Comparison of ENCODE assay signal across 12 mouse cellular contexts in genomic region chr2:166784376-166784775, GRCm38 (mm10). TPM values are rescaled to one million over a fixed set of nuclear protein-coding genes. Genes with fewer than 3 reads are reported as not detected.
DNase-seq lines count a peak whose midpoint lies in the region; ATAC-seq and TF ChIP-seq lines count a peak whose summit lies in the region.
"Had no signal": no experiment of that assay in that cellular context is flagged by ENCODE, and none has a peak within 500 bp of the region (broad histone marks: within the 10 kb centered on the region; RNA-seq: fewer than 3 reads in every experiment).

No protein-coding gene starts in this region.

- H3K4me1 ChIP-seq in liver, embryonic 14.5 days (replicated peaks; ENCODE audit: control insufficient read depth in 2 of 2, insufficient read depth in 2 of 2, low read length in 1 of 2), result peaks cover 4 to 8% of the 10 kb centered on the region in 2 experiments
- peaks cover 21% of the 10 kb centered on the region for H3K4me1 ChIP-seq in liver, embryonic 12.5 days
- peaks cover 36% of the 10 kb centered on the region for H3K4me1 ChIP-seq in E14TG2a.4 (replicated peaks; ENCODE audit: low read depth, low read length)
- H3K4me1 ChIP-seq in cortical plate, adult 2 months (ENCODE audit: control insufficient read depth, insufficient read depth, low read length), result peaks cover 3% of the 10 kb centered on the region; the same call in 1 of the 2 replicates

- H3K36me3 ChIP-seq in liver, embryonic 14.5 days (replicated peaks; ENCODE audit: control insufficient read depth, insufficient read depth, low read depth), result no peaks in the 10 kb centered on the region
- H3K36me3 ChIP-seq in liver, embryonic 12.5 days, result no peaks in the 10 kb centered on the region
- H3K36me3 ChIP-seq in E14TG2a.4 (ENCODE audit: insufficient read depth, low read length), result no peaks in the 10 kb centered on the region
- H3K36me3 ChIP-seq: limb, embryonic 10.5 days had no signal

- WGBS in liver, embryonic 14.5 days (ENCODE audit: insufficient replicate concordance), result 76% methylated on average over 6 of the region's 6 CpGs
- WGBS in liver, embryonic 12.5 days (ENCODE audit: insufficient replicate concordance), result 70% methylated on average over 6 of the region's 6 CpGs

- TF ChIP-seq POLR2A in cortical plate, adult 2 months (IDR thresholded peaks at IDR 0.05; ENCODE audit: extremely low read depth, insufficient read depth, low read length), result no peak

- no peak overlapping the region for H3K4me3 ChIP-seq in gastrocnemius, adult 2 months
- no peak overlapping the region for H3K4me3 ChIP-seq in liver, embryonic 14.5 days (ENCODE audit: insufficient read depth in 1 of 2, low read depth in 2 of 2, low read length in 2 of 2)
- H3K4me3 ChIP-seq in liver, embryonic 12.5 days, result no peak overlapping the region
- H3K4me3 ChIP-seq in E14TG2a.4 (replicated peaks; ENCODE audit: low read length), result no peak overlapping the region
- H3K4me3 ChIP-seq in cortical plate, adult 2 months (ENCODE audit: insufficient read depth, low read length), result no peak overlapping the region
- H3K4me3 ChIP-seq: limb, embryonic 10.5 days had no signal

- no peaks in the 10 kb centered on the region for H3K27me3 ChIP-seq in liver, embryonic 14.5 days (ENCODE audit: control insufficient read depth, insufficient read depth, low read length)
- H3K27me3 ChIP-seq in liver, embryonic 12.5 days (replicated peaks), result peaks cover 12% of the 10 kb centered on the region; the same call in 1 of the 2 replicates
- H3K27me3 ChIP-seq in E14TG2a.4 (ENCODE audit: insufficient read depth, low read length), result peaks cover 8% of the 10 kb centered on the region

- no peak overlapping the region for H3K9ac ChIP-seq in liver, embryonic 14.5 days (replicated peaks)
- no peak overlapping the region for H3K9ac ChIP-seq in liver, embryonic 12.5 days

- no peak for TF ChIP-seq EP300 in liver, embryonic 14.5 days (IDR thresholded peaks at IDR 0.05; ENCODE audit: low read depth)

- no peak overlapping the region for H3K27ac ChIP-seq in gastrocnemius, adult 2 months
- no peak overlapping the region for H3K27ac ChIP-seq in liver, embryonic 14.5 days
- H3K27ac ChIP-seq in liver, embryonic 12.5 days, result no peak overlapping the region
- no peak overlapping the region for H3K27ac ChIP-seq in cortical plate, adult 2 months (ENCODE audit: insufficient read depth, low read length)
- H3K27ac ChIP-seq: limb, embryonic 10.5 days had no signal

- H3K9me3 ChIP-seq in liver, embryonic 14.5 days (ENCODE audit: control insufficient read depth, low read length), result no peaks in the 10 kb centered on the region
- no peaks in the 10 kb centered on the region for H3K9me3 ChIP-seq in liver, embryonic 12.5 days (replicated peaks)
- no peaks in the 10 kb centered on the region for H3K9me3 ChIP-seq in E14TG2a.4 (ENCODE audit: low read length)
- H3K9me3 ChIP-seq: limb, embryonic 10.5 days had no signal

- peak; percentile 28; the same call in 1 of the 2 replicates for TF ChIP-seq CTCF in gastrocnemius, adult 2 months (IDR thresholded peaks at IDR 0.05)
- peak; percentile 53 for TF ChIP-seq CTCF in liver, embryonic 14.5 days (IDR thresholded peaks at IDR 0.05; ENCODE audit: low read depth)
- peak; percentile 57 for TF ChIP-seq CTCF in E14TG2a.4 (conservative IDR thresholded peaks at IDR 0.05; ENCODE audit: low read length)
- peak; percentile 41 for TF ChIP-seq CTCF in cortical plate, adult 2 months (IDR thresholded peaks at IDR 0.05; ENCODE audit: extremely low read depth, insufficient read depth, low read length)

- H3K4me2 ChIP-seq in liver, embryonic 14.5 days (ENCODE audit: low read depth), result no peak overlapping the region
- H3K4me2 ChIP-seq in liver, embryonic 12.5 days, result no peak overlapping the region

- no peak for ATAC-seq in liver, embryonic 14.5 days (ENCODE audit: insufficient read depth)
- no peak for ATAC-seq in liver, embryonic 12.5 days
- no peak for ATAC-seq in erythroid progenitor cell, adult 5-6 weeks (replicated peaks; ENCODE audit: low FRiP score, poor library complexity, severe bottlenecking)

- intact Hi-C loops in gastrocnemius, adult 2 months (cut with DNase I), result loop anchor here (10.0 kb wide), 1 partner anchor 690 kb away; no protein-coding TSS in a partner anchor

- DNase-seq in gastrocnemius, adult 2 months, result peak; percentile 10
- DNase-seq in gastrocnemius, adult 18-20 months (ENCODE audit: low spot score), result no peak
- no peak for DNase-seq in liver, embryonic 14.5 days (ENCODE audit: low read depth in 3 of 3, low spot score in 3 of 3)
- DNase-seq in ovary, postnatal 36 days (ENCODE audit: low spot score), result no peak
- DNase-seq: kidney, adult 9 months; layer of hippocampus, adult 9-11 months; lung, postnatal 14 days had no signal

RNA-seq across cellular contexts. Expression of gene Trp53rkb, which starts 8.0 kb away (rescaled TPM):
- 1 to 10 TPM; 2.2 to 3.1 TPM for total RNA-seq in gastrocnemius, adult 2 months (2021)
- 1 to 10 TPM; 2.0 to 2.7 TPM for total RNA-seq in gastrocnemius, adult 18-20 months (2021)
- polyA plus RNA-seq in liver, embryonic 14.5 days (2012; rRNA removed), result 2.4 TPM in 2 replicates
- 3.3 TPM in 2 replicates for polyA plus RNA-seq in liver, embryonic 14.5 days (2014; fragmentation: Nextera tagmentation; extraction: Ambion mirVana)
- polyA plus RNA-seq in liver, embryonic 12.5 days (2016; fragmentation: Nextera tagmentation; extraction: Ambion mirVana), result 5.0 and 6.3 TPM in 2 replicates
- 6.9 and 8.6 TPM in 2 replicates for polyA plus RNA-seq in cortical plate, adult 2 months (2012; rRNA removed)
- 0.72 and 2.5 TPM in 2 replicates for total RNA-seq in erythroid progenitor cell, adult 5-6 weeks (2015; ENCODE audit: low replicate concordance)
- 0.51 TPM in 1 of 2 replicates, not detected in the other for total RNA-seq in erythroid progenitor cell, adult 5-6 weeks (2017; ENCODE audit: low replicate concordance)

RNA-seq across cellular contexts. Expression of gene Arfgef2, which starts 21.0 kb away (rescaled TPM):
- total RNA-seq in gastrocnemius, adult 2 months (2021), result 10 to 100 TPM; 24.9 to 30.9 TPM
- 10 to 100 TPM; 25.8 to 30.9 TPM for total RNA-seq in gastrocnemius, adult 18-20 months (2021)
- 4.4 and 5.5 TPM in 2 replicates for polyA plus RNA-seq in liver, embryonic 14.5 days (2012; rRNA removed)
- 4.8 and 5.3 TPM in 2 replicates for polyA plus RNA-seq in liver, embryonic 14.5 days (2014; fragmentation: Nextera tagmentation; extraction: Ambion mirVana)
- polyA plus RNA-seq in liver, embryonic 12.5 days (2016; fragmentation: Nextera tagmentation; extraction: Ambion mirVana), result 7.7 and 8.0 TPM in 2 replicates
- 22.9 and 24.3 TPM in 2 replicates for polyA plus RNA-seq in cortical plate, adult 2 months (2012; rRNA removed)
- total RNA-seq in erythroid progenitor cell, adult 5-6 weeks (2015; ENCODE audit: low replicate concordance), result 7.1 and 11.9 TPM in 2 replicates
- 16.3 and 19.1 TPM in 2 replicates for total RNA-seq in erythroid progenitor cell, adult 5-6 weeks (2017; ENCODE audit: low replicate concordance)
